Comparison of ENCODE assay signal across 28 mouse cellular contexts in genomic region chr11:53403638-53404037, GRCm38 (mm10). TPM values are rescaled to one million over a fixed set of nuclear protein-coding genes. Genes with fewer than 3 reads are reported as not detected.
DNase-seq lines count a peak whose midpoint lies in the region; TF ChIP-seq lines count a peak whose summit lies in the region.
"Had no signal": no experiment of that assay in that cellular context is flagged by ENCODE, and none has a peak within 500 bp of the region (broad histone marks: within the 10 kb centered on the region; RNA-seq: fewer than 3 reads in every experiment).

No protein-coding gene starts in this region.

- no peak for TF ChIP-seq POLR2A in MEL (IDR thresholded peaks at IDR 0.05; ENCODE audit: control insufficient read depth in 1 of 2, insufficient read depth in 1 of 2, low read depth in 1 of 2, low read length in 2 of 2, poor library complexity in 1 of 2)
- no peak for TF ChIP-seq POLR2A in kidney, adult 2 months (IDR thresholded peaks at IDR 0.05; ENCODE audit: low read depth, low read length)

- peaks cover 18 to 57% of the 10 kb centered on the region in 2 experiments for H3K36me3 ChIP-seq in MEL (ENCODE audit: control insufficient read depth in 1 of 2, insufficient read depth in 2 of 2, low read length in 2 of 2)
- peaks cover 18% of the 10 kb centered on the region for H3K36me3 ChIP-seq in kidney, adult 2 months (ENCODE audit: control insufficient read depth, insufficient read depth, low read length)

- TF ChIP-seq RAD21 in MEL (IDR thresholded peaks at IDR 0.05; ENCODE audit: low read depth, low read length), result no peak

- H3K79me2 ChIP-seq in MEL (ENCODE audit: control insufficient read depth, insufficient read depth, low read length, poor library complexity), result no peaks in the 10 kb centered on the region

- TF ChIP-seq CTCF in MEL (IDR thresholded peaks at IDR 0.05 in 2 of 3, conservative IDR thresholded peaks at IDR 0.05 in 1 of 3; ENCODE audit: control insufficient read depth in 1 of 3, insufficient read depth in 1 of 3, low read depth in 2 of 3, low read length in 3 of 3, poor library complexity in 1 of 3, severe bottlenecking in 1 of 3), result no peak
- TF ChIP-seq CTCF in kidney, adult 2 months (conservative IDR thresholded peaks at IDR 0.05; ENCODE audit: insufficient read depth, insufficient read length, low read depth, low read length), result no peak

- H3K4me3 ChIP-seq in MEL (ENCODE audit: control insufficient read depth in 1 of 2, insufficient read depth in 1 of 2, low read depth in 2 of 2, low read length in 2 of 2), result no peak overlapping the region
- no peak overlapping the region for H3K4me3 ChIP-seq in kidney, adult 2 months (ENCODE audit: insufficient read depth, low read depth, low read length)

- peak; percentile 37 for DNase-seq in MEL (ENCODE audit: low read depth, low spot score)
- DNase-seq in c-Kit-positive CD71-positive TER-119-negative erythroid progenitor cells, embryonic 14.5 days (ENCODE audit: low read depth), result peak; percentile 21
- DNase-seq in c-Kit-positive CD71-positive TER-119-positive erythroid progenitor cells, embryonic 14.5 days (ENCODE audit: low spot score), result peak; percentile 15
- DNase-seq in kidney, adult 2 months, result no peak
- no peak for DNase-seq in kidney, adult 18-20 months
- DNase-seq in frontal cortex, postnatal 36 days (ENCODE audit: low spot score in 2 of 2), result no peak
- DNase-seq: adrenal gland, adult 2 months; adrenal gland, adult 8-10 months; adrenal gland, postnatal 10 days; adrenal gland, postnatal 14 days; adrenal gland, postnatal 25 days; adrenal gland, postnatal 36 days; B cell, adult 2 months; cerebellum, adult 11 months; cerebellum, adult 11-12 months; cerebellum, adult 18-20 months; cerebellum, adult 2 months; cerebellum, adult 8-10 months; cerebellum, adult 9-10 months had no signal

- no peak overlapping the region for H3K9ac ChIP-seq in MEL (ENCODE audit: control insufficient read depth, low read depth, low read length, poor library complexity, severe bottlenecking)

- 92% methylated on average over 1 of the region's 1 CpGs for WGBS in kidney, adult 2 months

- peak overlapping the region; percentile 31; the same call in 1 of the 2 replicates for H3K27ac ChIP-seq in MEL (ENCODE audit: control insufficient read depth, low read depth, low read length)
- no peak overlapping the region for H3K27ac ChIP-seq in kidney, adult 2 months (ENCODE audit: insufficient read depth, low read depth, low read length)

- no peaks in the 10 kb centered on the region for H3K27me3 ChIP-seq in MEL (ENCODE audit: control insufficient read depth in 1 of 2, insufficient read depth in 2 of 2, low read length in 2 of 2)
- no peaks in the 10 kb centered on the region for H3K27me3 ChIP-seq in kidney, adult 2 months (replicated peaks; ENCODE audit: control insufficient read depth, insufficient read depth, low read length)
- H3K27me3 ChIP-seq: CH12.LX, Patski had no signal

- no peaks in the 10 kb centered on the region for H3K9me3 ChIP-seq in MEL (replicated peaks; ENCODE audit: insufficient read depth, low read length)
- H3K9me3 ChIP-seq: G1E had no signal

- peaks cover 0 to 9% of the 10 kb centered on the region in 2 experiments; a peak in 2 of 4 replicates for H3K4me1 ChIP-seq in MEL (ENCODE audit: control insufficient read depth in 1 of 2, insufficient read depth in 2 of 2, low read length in 2 of 2)
- H3K4me1 ChIP-seq in kidney, adult 2 months (ENCODE audit: control insufficient read depth, insufficient read depth, low read length), result no peaks in the 10 kb centered on the region

- peak; percentile 43 to 54; a peak in 2 of 4 replicates for TF ChIP-seq EP300 in MEL (IDR thresholded peaks at IDR 0.05; ENCODE audit: low read depth in 1 of 2, low read length in 2 of 2)

TF ChIP-seq in MEL, 35 proteins besides CTCF, POLR2A, EP300 and RAD21:
- no peak for TF ChIP-seq MEF2A (IDR thresholded peaks at IDR 0.05; ENCODE audit: extremely low read depth, insufficient replicate concordance, low read depth, low read length, poor library complexity, severe bottlenecking)
- peak; percentile 75 for TF ChIP-seq GATA1 (IDR thresholded peaks at IDR 0.05; ENCODE audit: low read depth, low read length)
- peak; percentile 77 for TF ChIP-seq ZNF384 (IDR thresholded peaks at IDR 0.05; ENCODE audit: low read depth, low read length)

RNA-seq across cellular contexts. Expression of gene Leap2, which starts 19.3 kb away (rescaled TPM):
- total RNA-seq in MEL (2012; rRNA removed), result not detected in 2 replicates
- under 1 TPM in 1 of 2 experiments, not detected in 1; 0.24 TPM for polyA plus RNA-seq in MEL (2012; ENCODE audit: insufficient read depth in 1 of 2, insufficient read length in 2 of 2, low read depth in 1 of 2, low replicate concordance in 2 of 2, missing spikeins in 1 of 2)
- polyA plus RNA-seq in kidney, adult 2 months (2012; rRNA removed), result not detected in 2 replicates
- total RNA-seq: adrenal gland, adult 18-20 months; adrenal gland, adult 2 months; adrenal gland, adult 8-10 months; adrenal gland, postnatal 25 days; adrenal gland, postnatal 36 days; CH12.LX; ES-E14; G1E had no signal
- polyA plus RNA-seq: activated CD4-positive, CD25-positive, alpha-beta regulatory T cell, adult 4 months; adrenal gland, adult 2 months; brain, embryonic 14.5 days; C2C12; cerebellum, adult 2 months; G1E had no signal

RNA-seq across cellular contexts. Expression of gene Uqcrq, which starts 27.0 kb away (rescaled TPM):
- total RNA-seq in MEL (2012; rRNA removed), result 72.4 and 85.3 TPM in 2 replicates
- polyA plus RNA-seq in MEL (2012; ENCODE audit: insufficient read depth in 1 of 2, insufficient read length in 2 of 2, low read depth in 1 of 2, low replicate concordance in 2 of 2, missing spikeins in 1 of 2), result 1,000 to 10,000 TPM in 1 of 2 experiments, not detected in 1; 1,130 TPM
- 1,048 and 1,200 TPM in 2 replicates for polyA plus RNA-seq in kidney, adult 2 months (2012; rRNA removed)

RNA-seq across cellular contexts. Expression of gene Gdf9, which starts 27.2 kb away (rescaled TPM):
- total RNA-seq in MEL (2012; rRNA removed), result 0.42 and 0.49 TPM in 2 replicates
- under 1 TPM in 1 of 2 experiments, not detected in 1; 0.43 TPM for polyA plus RNA-seq in MEL (2012; ENCODE audit: insufficient read depth in 1 of 2, insufficient read length in 2 of 2, low read depth in 1 of 2, low replicate concordance in 2 of 2, missing spikeins in 1 of 2)
- 0.29 and 0.42 TPM in 2 replicates for polyA plus RNA-seq in kidney, adult 2 months (2012; rRNA removed)
- polyA plus RNA-seq: CD4-positive, CD25-positive, alpha-beta regulatory T cell, adult 4 months had no signal

RNA-seq across cellular contexts. Expression of gene Aff4, which starts 53.0 kb away (rescaled TPM):
- 29.0 and 37.7 TPM in 2 replicates for total RNA-seq in MEL (2012; rRNA removed)
- polyA plus RNA-seq in MEL (2012; ENCODE audit: insufficient read depth in 1 of 2, insufficient read length in 2 of 2, low read depth in 1 of 2, low replicate concordance in 2 of 2, missing spikeins in 1 of 2), result 100 to 1,000 TPM in 1 of 2 experiments, 10 to 100 TPM in 1; 47.7 to 268 TPM
- polyA plus RNA-seq in kidney, adult 2 months (2012; rRNA removed), result 18.0 and 18.7 TPM in 2 replicates

RNA-seq across cellular contexts. Expression of gene Gm10447, which starts 53.3 kb away (rescaled TPM):
- not detected in 2 replicates for total RNA-seq in MEL (2012; rRNA removed)
- polyA plus RNA-seq in MEL (2012; ENCODE audit: insufficient read depth in 1 of 2, insufficient read length in 2 of 2, low read depth in 1 of 2, low replicate concordance in 2 of 2, missing spikeins in 1 of 2), result not detected
- 0.05 and 0.10 TPM in 2 replicates for polyA plus RNA-seq in kidney, adult 2 months (2012; rRNA removed)
- total RNA-seq: adrenal gland, adult 2 months; adrenal gland, postnatal 14 days; CH12.LX; ES-E14; G1E had no signal
- polyA plus RNA-seq: adrenal gland, adult 2 months; brain, embryonic 14.5 days; C2C12; CD4-positive, CD25-positive, alpha-beta regulatory T cell, adult 4 months; cerebellum, adult 2 months; G1E; Patski had no signal

Comparison
In these comparisons a context has a peak if more than half of its experiments do, and no peak if none do; other contexts are left out.
1. DNase-seq: peak in MEL (single experiment), c-Kit-positive CD71-positive TER-119-negative erythroid progenitor cells, embryonic 14.5 days (single experiment) and c-Kit-positive CD71-positive TER-119-positive erythroid progenitor cells, embryonic 14.5 days (single experiment); none in kidney, adult 2 months (single experiment), kidney, adult 18-20 months (single experiment) and frontal cortex, postnatal 36 days (0 of 2).